Mouse (Mus musculus) midbrain, embryonic 15.5 days (tissue): ENCODE measurements around the gene Mrps18b. TPM values are rescaled to one million over a fixed set of nuclear protein-coding genes. Genes with fewer than 3 reads are reported as not detected.
A peak's percentile ranks its signal among the peaks of the same experiment; 100 is the strongest.

Experiments used
- ATAC-seq: fragments of 200-750 bp; cut with Nextera tagmentation; replicated peaks from 2 replicates; pipeline ENCODE4 v1.8.0; 2017; ENCODE audit warnings: moderate TSS enrichment
- H3K27ac ChIP-seq: fragments of 300-500 bp; sonication (generic); 2 replicates; pipeline ENCODE4 v1.5.1; 2015; ENCODE audit warnings: mild to moderate bottlenecking, inconsistent platforms
- H3K27me3 ChIP-seq: fragments of 300-500 bp; sonication (generic); replicated peaks from 2 replicates; pipeline ENCODE4 v1.6.1; 2015; ENCODE audit warnings: inconsistent platforms
- H3K36me3 ChIP-seq: fragments of 300-500 bp; sonication (generic); replicated peaks from 2 replicates; pipeline ENCODE4 v1.6.1; 2015; ENCODE audit warnings: inconsistent platforms
- H3K4me1 ChIP-seq: fragments of 300-500 bp; sonication (generic); 2 replicates; pipeline ENCODE4 v1.6.1; 2015; ENCODE audit warnings: inconsistent platforms
- H3K4me2 ChIP-seq: fragments of 300-500 bp; sonication (generic); 2 replicates; pipeline ENCODE4 v1.6.1; 2015; ENCODE audit warnings: inconsistent platforms, mild to moderate bottlenecking, moderate library complexity
- H3K4me3 ChIP-seq: fragments of 300-500 bp; sonication (generic); 2 replicates; pipeline ENCODE4 v1.5.1; 2015; ENCODE audit warnings: mild to moderate bottlenecking, inconsistent platforms
- H3K9ac ChIP-seq: fragments of 300-500 bp; sonication (generic); 2 replicates; pipeline ENCODE4 v1.6.1; 2015; ENCODE audit warnings: mild to moderate bottlenecking, inconsistent platforms
- H3K9me3 ChIP-seq: fragments of 300-500 bp; sonication (generic); 2 replicates; pipeline ENCODE4 v1.6.1; 2016; ENCODE audit warnings: inconsistent platforms
- WGBS: fragments of 180-500 bp; shearing (Covaris S2); methylation state at CpG from one replicate; pipeline ENCODE4 v1.1.7; 2015; ENCODE audit warnings: mixed read lengths; 5-methylcytosine and 5-hydroxymethylcytosine counted together
- polyA plus RNA-seq: library from polyadenylated mRNA; unstranded; fragments of >200 nt; fragmentation: Nextera tagmentation; extraction: Ambion mirVana; gene quantifications from 2 replicates; pipeline ENCODE4 v1.2.1, GENCODE M21; 2015

Mrps18b gene
- polyA plus RNA-seq, 1 experiment from 2014 or later, result 49.3 TPM

DNA sequence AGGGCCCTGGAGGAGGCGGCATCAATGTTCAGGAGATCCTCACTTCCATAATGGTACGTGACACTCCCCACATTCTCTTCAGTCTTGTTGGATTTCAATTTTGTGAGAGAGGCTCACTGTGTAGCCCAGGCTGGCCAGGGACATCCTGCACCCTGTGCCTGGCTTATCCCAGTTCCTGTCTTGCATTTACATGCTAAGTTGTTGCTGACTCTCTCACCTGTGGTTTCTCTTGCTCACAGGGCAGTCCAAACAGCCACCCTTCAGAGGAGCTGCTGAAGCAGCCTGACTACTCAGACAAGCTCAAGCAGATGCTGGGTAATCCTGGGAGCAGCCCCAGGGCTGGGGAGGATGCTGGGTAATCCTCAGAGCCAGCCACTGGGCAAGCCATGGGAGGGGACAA lies 13.3 kb upstream of the Mrps18b start:
- ATAC-seq, result no peak
- H3K36me3 ChIP-seq, result peaks cover 60% of the 10 kb centered on the region
- H3K9ac ChIP-seq, result no peak overlapping the region
- H3K4me1 ChIP-seq, result no peaks in the 10 kb centered on the region
- H3K27ac ChIP-seq, result no peak overlapping the region
- no peak overlapping the region for H3K4me2 ChIP-seq
- H3K9me3 ChIP-seq, result no peaks in the 10 kb centered on the region
- WGBS, result 96% methylated on average over 2 of the region's 2 CpGs
- no peaks in the 10 kb centered on the region for H3K27me3 ChIP-seq
- no peak overlapping the region for H3K4me3 ChIP-seq

DNA sequence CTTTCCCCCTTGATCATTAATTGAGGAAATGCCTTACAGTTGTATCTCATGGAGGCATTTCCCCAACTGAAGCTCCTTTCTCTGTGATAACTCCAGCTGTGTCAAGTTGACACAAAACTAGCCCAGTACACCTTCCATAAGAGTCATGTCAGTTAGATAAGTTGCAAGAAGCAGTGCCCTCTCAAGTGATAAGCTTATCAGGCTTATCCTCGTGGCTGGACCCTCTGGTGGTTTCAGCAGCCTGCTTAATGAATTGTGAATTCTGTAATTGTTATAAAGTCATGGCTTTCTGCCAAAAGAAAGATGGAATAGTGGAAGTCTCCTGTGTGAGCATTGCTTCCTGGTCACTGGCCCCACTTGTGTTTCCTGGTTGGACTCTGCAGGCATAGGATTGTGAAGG lies 11.3 kb upstream of the Mrps18b start:
- Histone ChIP-seq H3K4me1 (peaks cover 5% of the 10 kb centered on the region; the same call in 1 of the 2 replicates), H3K36me3 (peaks cover 67% of the 10 kb centered on the region), H3K27ac (no peak overlapping the region), H3K9ac (no peak overlapping the region), H3K4me3 (no peak overlapping the region), H3K4me2 (no peak overlapping the region), H3K27me3 (no peaks in the 10 kb centered on the region), H3K9me3 (no peaks in the 10 kb centered on the region)
- no peak for ATAC-seq
- WGBS, result 78% methylated on average over 1 of the region's 1 CpGs

DNA sequence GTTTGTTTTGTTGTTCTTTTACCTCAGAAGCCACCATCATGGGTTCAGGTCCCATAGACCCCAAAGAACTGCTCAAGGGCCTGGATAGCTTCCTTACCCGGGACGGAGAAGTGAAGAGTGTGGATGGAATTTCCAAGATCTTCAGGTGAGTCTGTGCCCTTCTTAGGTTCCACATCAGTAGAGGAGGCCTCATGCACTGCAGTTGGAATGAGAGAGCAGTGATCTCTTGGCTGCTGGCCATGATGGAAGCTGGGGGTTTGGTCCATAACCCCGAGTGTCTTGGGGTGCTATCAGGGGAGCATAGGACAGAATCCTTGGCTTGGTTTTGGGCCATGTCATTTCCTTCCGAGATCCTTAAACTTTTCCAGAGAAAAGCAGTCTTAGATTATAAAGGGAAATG lies 7.1 kb upstream of the Mrps18b start:
- H3K27ac ChIP-seq, result no peak overlapping the region
- no peak overlapping the region for H3K9ac ChIP-seq
- no peak overlapping the region for H3K4me3 ChIP-seq
- no peak for ATAC-seq
- H3K27me3 ChIP-seq, result no peaks in the 10 kb centered on the region
- no peaks in the 10 kb centered on the region for H3K9me3 ChIP-seq
- no peak overlapping the region for H3K4me2 ChIP-seq
- H3K36me3 ChIP-seq, result peaks cover 41% of the 10 kb centered on the region
- peaks cover 39% of the 10 kb centered on the region for H3K4me1 ChIP-seq
- WGBS, result 93% methylated on average over 4 of the region's 4 CpGs

DNA sequence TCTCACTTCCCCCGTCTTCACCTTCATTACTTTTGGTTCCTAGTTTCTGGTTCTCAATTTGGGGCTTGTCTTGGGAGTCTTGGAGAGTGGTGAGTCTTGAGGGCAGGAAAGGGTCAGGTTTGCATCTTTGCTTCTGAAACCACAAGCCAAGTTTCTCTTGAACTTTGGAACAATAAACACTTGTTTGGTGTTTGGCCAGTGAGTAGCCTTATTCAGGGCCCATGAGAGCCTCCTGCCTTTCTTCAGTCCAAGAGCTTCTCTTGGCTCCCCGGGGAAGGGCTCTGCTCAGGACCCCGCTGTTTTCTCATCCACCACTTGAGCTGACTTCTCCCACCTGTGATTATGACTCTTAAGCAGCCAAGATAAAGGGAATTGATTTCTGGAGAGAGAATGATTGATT lies 6.4 kb upstream of the Mrps18b start:
- Histone ChIP-seq H3K27ac (no peak overlapping the region), H3K36me3 (peaks cover 34% of the 10 kb centered on the region), H3K9me3 (no peaks in the 10 kb centered on the region), H3K4me2 (no peak overlapping the region), H3K4me3 (no peak overlapping the region), H3K27me3 (no peaks in the 10 kb centered on the region), H3K9ac (no peak overlapping the region), H3K4me1 (peaks cover 39% of the 10 kb centered on the region)
- ATAC-seq, result no peak
- WGBS, result 87% methylated on average over 3 of the region's 3 CpGs

DNA sequence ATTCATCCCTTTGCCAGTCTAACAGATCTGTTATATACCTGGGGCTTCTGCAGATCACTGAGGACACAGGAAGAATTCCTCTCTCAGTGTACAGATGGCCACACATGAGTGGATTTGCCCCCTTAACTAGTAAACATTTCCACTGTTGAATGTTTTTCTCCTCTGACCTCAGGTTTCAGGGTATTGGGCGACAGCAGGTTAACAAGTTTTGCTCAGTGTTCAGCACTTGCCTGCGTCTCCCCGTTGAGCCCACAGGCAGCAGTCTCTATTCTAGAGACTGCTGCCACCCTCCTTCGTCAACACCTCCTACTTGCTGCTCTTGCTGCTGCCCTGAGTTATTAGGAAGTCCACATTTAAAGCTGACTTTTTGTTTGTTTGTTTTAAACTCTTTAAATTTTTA lies 5.5 kb upstream of the Mrps18b start:
- Histone ChIP-seq H3K27ac (peak overlapping the region; percentile 96), H3K9ac (no peak overlapping the region)

DNA sequence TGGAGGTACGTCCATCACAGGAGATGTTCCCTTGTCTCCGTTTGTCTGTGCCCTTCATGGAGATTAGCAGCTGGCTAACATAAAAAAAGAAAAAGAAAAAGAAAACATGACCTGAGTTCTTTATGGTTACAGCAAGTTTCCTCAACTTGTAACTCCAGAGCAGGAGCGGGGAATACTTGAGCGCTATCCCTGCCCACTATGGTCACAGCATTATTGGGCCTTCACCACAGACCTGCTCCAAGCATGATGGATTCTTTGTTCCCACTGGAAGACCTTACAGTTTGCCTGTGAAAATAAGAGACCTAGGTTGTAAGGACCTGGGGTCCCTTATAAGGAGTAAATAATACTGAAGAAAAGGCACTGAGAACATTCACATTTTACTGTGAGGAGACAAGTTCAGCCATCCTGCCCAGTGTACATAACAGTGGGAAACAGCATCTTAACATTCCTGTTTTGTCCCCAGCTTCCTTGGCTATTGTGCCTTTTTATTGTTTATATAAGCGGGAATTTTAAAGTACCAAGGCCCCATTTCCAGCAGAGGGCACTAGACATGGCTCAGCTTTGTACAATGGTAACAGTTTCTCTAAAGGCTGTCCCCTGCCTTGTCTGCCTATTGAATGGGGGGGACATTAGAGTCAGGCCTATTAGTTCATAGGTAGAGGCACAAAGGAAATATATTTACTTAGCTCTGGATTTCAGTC lies 4.8 kb upstream of the Mrps18b start:
- peaks cover 39% of the 10 kb centered on the region for H3K4me1 ChIP-seq
- peak overlapping the region; percentile 75; the same call in 1 of the 2 replicates for H3K4me2 ChIP-seq
- no peak overlapping the region for H3K9ac ChIP-seq
- H3K9me3 ChIP-seq, result no peaks in the 10 kb centered on the region
- peaks cover 21% of the 10 kb centered on the region for H3K36me3 ChIP-seq
- H3K4me3 ChIP-seq, result no peak overlapping the region
- no peak for ATAC-seq
- peak overlapping the region; percentile 96 for H3K27ac ChIP-seq
- no peaks in the 10 kb centered on the region for H3K27me3 ChIP-seq
- 70% methylated on average over 5 of the region's 5 CpGs for WGBS

More for the DNA sequence above, 5.5 kb upstream of the Mrps18b start:
- Histone ChIP-seq H3K4me2 (0 out of 2 replicates have a peak overlapping the region, but pooled peaks have one; percentile 5), H3K4me1 (peaks cover 39% of the 10 kb centered on the region), H3K36me3 (peaks cover 28% of the 10 kb centered on the region), H3K27me3 (no peaks in the 10 kb centered on the region), H3K9me3 (no peaks in the 10 kb centered on the region), H3K4me3 (no peak overlapping the region)
- no peak for ATAC-seq
- 84% methylated on average over 4 of the region's 4 CpGs for WGBS

DNA sequence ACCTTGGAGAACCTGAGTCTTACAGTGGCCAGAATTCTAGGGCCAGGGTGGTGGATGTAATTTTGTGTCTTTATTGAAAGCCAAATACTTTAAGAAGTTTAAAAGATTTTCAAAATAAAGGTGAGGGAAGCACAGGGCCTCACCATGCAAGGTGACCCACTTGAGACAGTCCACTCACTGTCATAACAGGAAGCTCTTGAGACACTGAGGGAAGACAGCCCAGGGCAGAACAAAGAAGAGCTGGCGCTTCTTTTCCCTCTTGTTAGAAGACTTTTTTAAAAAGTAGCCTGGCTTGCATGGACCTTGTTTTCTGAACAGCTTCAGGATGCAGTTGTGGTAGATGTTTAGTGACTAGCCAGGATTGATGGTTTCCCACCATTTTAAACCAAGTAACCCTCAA lies 4.2 kb upstream of the Mrps18b start:
- no peak for ATAC-seq
- WGBS, result 72% methylated on average over 1 of the region's 1 CpGs
- Histone ChIP-seq H3K4me2 (peak overlapping the region; percentile 75), H3K9me3 (no peaks in the 10 kb centered on the region), H3K27me3 (no peaks in the 10 kb centered on the region), H3K36me3 (peaks cover 15% of the 10 kb centered on the region), H3K27ac (peak overlapping the region; percentile 96), H3K4me3 (peak overlapping the region; percentile 57), H3K9ac (peak overlapping the region; percentile 53), H3K4me1 (peaks cover 43% of the 10 kb centered on the region)

DNA sequence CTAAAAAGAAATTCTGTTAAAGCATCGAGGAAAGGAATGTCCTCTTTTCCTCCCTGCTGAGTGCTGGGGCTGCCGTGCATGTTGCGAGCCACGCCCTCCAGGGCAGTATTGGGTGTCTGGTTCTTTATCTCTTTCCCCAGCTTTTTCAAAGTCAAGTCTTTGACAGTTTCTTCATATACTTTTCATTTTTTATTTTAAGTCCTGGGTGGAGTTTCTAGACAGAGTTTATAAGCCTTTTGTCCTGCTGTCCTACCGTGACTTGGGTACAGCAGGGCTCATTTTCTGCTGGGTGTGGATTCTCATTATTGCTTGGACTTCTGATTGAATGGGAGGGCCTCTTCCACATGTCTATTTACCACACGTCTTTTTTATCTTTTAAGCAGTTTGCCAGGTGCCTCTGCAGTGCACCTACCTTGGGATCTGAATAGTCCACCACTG lies 3.7 kb upstream of the Mrps18b start:
- no peak for ATAC-seq
- no peaks in the 10 kb centered on the region for H3K27me3 ChIP-seq
- 36% methylated on average over 6 of the region's 6 CpGs for WGBS
- peaks cover 48% of the 10 kb centered on the region for H3K4me1 ChIP-seq
- no peaks in the 10 kb centered on the region for H3K9me3 ChIP-seq
- H3K4me3 ChIP-seq, result peak overlapping the region; percentile 57
- peak overlapping the region; percentile 75 for H3K4me2 ChIP-seq
- peak overlapping the region; percentile 96 for H3K27ac ChIP-seq
- peaks cover 10% of the 10 kb centered on the region for H3K36me3 ChIP-seq
- peak overlapping the region; percentile 53 for H3K9ac ChIP-seq

DNA sequence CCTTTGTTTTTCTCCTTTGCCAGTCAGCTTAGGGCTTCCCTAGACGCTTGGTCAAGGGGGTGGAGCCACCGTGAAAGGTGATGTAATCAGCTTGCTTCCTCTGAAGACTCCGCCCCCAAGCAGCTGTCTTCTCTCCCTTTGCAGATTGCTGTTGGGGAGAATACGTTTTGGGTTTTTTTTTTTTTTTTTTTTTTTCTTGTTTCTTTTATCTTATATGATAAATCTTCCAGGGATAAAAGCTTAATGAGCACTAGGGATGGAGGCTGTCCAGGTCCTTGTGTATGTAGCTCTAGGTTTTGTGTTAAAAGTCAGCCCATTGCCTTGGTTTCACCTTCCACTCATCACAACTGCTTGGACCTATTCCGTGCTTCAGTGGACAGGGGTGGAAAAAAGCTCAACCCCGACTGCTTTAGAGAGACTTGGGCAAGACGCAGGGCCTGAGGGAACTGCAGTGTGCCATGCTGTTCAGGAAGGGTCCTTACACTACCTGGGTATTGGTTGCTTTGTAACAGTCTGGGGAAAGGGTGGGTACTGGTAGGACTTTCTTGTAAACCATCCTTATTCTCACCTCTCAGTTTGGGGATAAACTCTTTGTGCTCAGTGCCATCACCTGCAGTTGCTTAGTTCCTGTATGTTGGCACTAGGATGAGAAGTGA lies 3.0 kb upstream of the Mrps18b start:
- Histone ChIP-seq H3K9ac (peak overlapping the region; percentile 53), H3K27me3 (no peaks in the 10 kb centered on the region), H3K36me3 (peaks cover 7% of the 10 kb centered on the region; the same call in 1 of the 2 replicates), H3K9me3 (no peaks in the 10 kb centered on the region), H3K27ac (peak overlapping the region; percentile 96), H3K4me1 (peaks cover 49% of the 10 kb centered on the region), H3K4me3 (peak overlapping the region; percentile 57), H3K4me2 (peak overlapping the region; percentile 75)
- ATAC-seq, result peak; percentile 46
- 5% methylated on average over 7 of the region's 7 CpGs for WGBS

DNA sequence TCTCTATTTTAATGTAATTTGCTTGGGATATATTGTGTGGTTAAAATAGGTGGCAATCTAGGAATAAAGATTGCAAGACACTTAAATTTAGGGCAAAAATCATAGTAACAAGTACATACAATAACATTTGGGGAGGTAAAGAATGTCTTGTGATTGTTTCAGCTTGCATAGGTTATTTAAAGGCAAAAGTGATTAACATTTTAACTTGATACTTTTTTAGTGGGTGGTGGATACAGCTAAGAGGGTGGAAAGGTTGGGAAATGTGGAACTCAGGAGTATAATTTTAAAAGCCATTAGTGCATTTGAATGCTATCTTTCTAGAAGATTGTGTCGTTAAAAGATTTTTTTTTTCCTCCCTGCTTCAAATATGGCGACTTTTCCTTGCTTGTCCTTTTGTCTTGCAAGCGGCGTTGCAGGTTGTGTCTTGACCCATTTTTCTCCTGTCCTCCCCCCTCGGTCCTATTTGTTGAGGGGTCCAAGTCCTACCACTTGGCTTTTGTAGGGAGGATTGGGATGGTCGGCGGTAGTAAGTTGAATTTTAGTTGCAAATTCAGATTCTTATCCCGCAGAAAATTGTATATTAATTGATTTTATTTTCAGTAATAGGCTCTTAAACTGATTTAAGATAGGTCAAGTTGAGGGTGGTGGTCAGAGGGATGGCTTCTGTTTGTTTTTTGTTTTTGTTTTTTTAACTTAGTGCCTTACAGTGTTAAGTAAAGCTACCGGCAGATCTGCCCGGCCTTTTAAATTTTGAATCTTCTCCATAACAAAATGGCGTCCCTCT lies 2.3 kb upstream of the Mrps18b start:
- under 1% methylated on average over 11 of the region's 11 CpGs for WGBS
- no peaks in the 10 kb centered on the region for H3K9me3 ChIP-seq
- ATAC-seq, result no peak

DNA sequence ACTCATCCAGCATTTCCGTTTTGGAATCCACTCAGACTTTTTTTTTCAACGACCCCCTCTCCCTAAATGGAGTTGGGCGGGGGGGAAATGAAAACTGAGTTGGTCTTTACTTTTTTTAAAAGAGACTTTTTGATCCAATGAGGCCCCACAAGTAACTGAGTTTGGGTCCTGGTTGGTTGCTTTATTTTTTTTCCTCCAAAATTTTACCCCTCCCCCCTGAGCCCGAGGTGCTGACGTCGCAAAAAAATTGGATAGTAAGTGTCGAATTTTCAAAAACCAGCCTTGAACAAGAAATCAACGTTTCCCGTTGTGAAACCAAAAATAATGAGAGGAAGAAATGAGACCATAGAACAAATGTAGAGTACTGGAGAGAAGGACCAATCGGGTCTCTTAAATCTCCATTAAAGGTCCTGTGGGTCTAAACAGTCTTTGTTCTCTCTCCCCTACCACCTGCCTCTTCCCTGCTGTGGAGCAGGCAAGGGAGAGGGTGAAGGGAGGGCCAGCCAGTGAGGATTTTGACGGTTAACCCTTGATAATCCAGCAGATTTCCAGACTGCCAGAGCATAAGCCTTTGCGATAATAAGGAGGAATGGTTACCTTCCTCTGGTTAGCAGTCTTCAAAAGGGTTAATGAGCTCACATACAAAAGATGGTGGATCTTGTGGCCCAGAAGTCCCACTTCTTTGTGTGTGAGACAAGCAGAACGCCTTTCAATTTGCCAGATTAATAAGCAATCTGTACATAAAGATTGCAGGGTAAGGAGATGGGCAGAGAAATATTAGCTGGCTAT lies 1.5 kb upstream of the Mrps18b start:
- H3K4me1 ChIP-seq, result peaks cover 46% of the 10 kb centered on the region
- peak overlapping the region; percentile 96 for H3K27ac ChIP-seq
- under 1% methylated on average over 13 of the region's 13 CpGs for WGBS
- peak overlapping the region; percentile 89 for H3K9ac ChIP-seq
- H3K4me2 ChIP-seq, result peak overlapping the region; percentile 75
- H3K27me3 ChIP-seq, result no peaks in the 10 kb centered on the region
- H3K36me3 ChIP-seq, result 0 out of 2 replicates have a peak, but pooled peaks cover 5% of the 10 kb centered on the region
- no peaks in the 10 kb centered on the region for H3K9me3 ChIP-seq
- peak overlapping the region; percentile 57 for H3K4me3 ChIP-seq
- peak; percentile 4; the same call in 1 of the 2 replicates for ATAC-seq

More for the DNA sequence above, 2.3 kb upstream of the Mrps18b start:
- H3K27ac ChIP-seq, result peak overlapping the region; percentile 96
- no peaks in the 10 kb centered on the region for H3K36me3 ChIP-seq
- H3K27me3 ChIP-seq, result no peaks in the 10 kb centered on the region
- H3K4me3 ChIP-seq, result peak overlapping the region; percentile 57
- H3K4me1 ChIP-seq, result peaks cover 49% of the 10 kb centered on the region
- H3K4me2 ChIP-seq, result peak overlapping the region; percentile 75
- peak overlapping the region; percentile 89 for H3K9ac ChIP-seq
